Mouse (Mus musculus) testis, postnatal 14 days (tissue): ENCODE measurements around the gene Smap2.

Experiments
- DNase-seq: peaks from one replicate; pipeline ENCODE4 v3.0.0; 2021; ENCODE audit warnings: low spot score

Gene Smap2

GRCm38 (mm10) chr4:120974711-120975427 is 42.2 kb downstream of the Smap2 start:
- DNase-seq = no peak

- no peak for DNase-seq
Observed at GRCm38 (mm10) chr4:120971842-120972241, 45.2 kb downstream of the Smap2 start.

GRCm38 (mm10) chr4:120969382-120970146 is 47.5 kb downstream of the Smap2 start:
- no peak for DNase-seq

- DNase-seq = no peak
Observed at GRCm38 (mm10) chr4:120968486-120968885, 48.6 kb downstream of the Smap2 start.

GRCm38 (mm10) chr4:120955586-120955985 is 61.5 kb downstream of the Smap2 start:
- DNase-seq = no peak

GRCm38 (mm10) chr4:120953667-120954066 is 63.4 kb downstream of the Smap2 start:
- DNase-seq = no peak

GRCm38 (mm10) chr4:120953038-120953437 is 64.0 kb downstream of the Smap2 start:
- DNase-seq = no peak

GRCm38 (mm10) chr4:120952163-120952562 is 64.9 kb downstream of the Smap2 start:
- no peak for DNase-seq

GRCm38 (mm10) chr4:120951428-120951973 is 65.5 kb downstream of the Smap2 start, which contains the start of gene Zfp69:
TSS of gene Zfp69 (minus strand) at chr4:120951699.
- DNase-seq = peak; percentile 89

- DNase-seq = no peak
Observed at GRCm38 (mm10) chr4:120950763-120951427, 66.2 kb downstream of the Smap2 start.

- DNase-seq = no peak
Observed at GRCm38 (mm10) chr4:120948938-120949337, 68.1 kb downstream of the Smap2 start.

GRCm38 (mm10) chr4:120935006-120935405 is 82.0 kb downstream of the Smap2 start:
- DNase-seq = no peak

GRCm38 (mm10) chr4:120930736-120931135 is 86.3 kb downstream of the Smap2 start:
- no peak for DNase-seq

- DNase-seq = no peak
Observed at GRCm38 (mm10) chr4:120928686-120929085, 88.4 kb downstream of the Smap2 start.

- peak; percentile 33 for DNase-seq
Observed at GRCm38 (mm10) chr4:120925386-120925785, 91.7 kb downstream of the Smap2 start.

- peak; percentile 89 for DNase-seq
Observed at GRCm38 (mm10) chr4:120924554-120925299, 92.3 kb downstream of the Smap2 start, which contains the start of gene Exo5. TSS of gene Exo5 (minus strand) at chr4:120925017.

- no peak for DNase-seq
Observed at GRCm38 (mm10) chr4:120921461-120921860, 95.6 kb downstream of the Smap2 start.
